In the genomic region with DNA sequence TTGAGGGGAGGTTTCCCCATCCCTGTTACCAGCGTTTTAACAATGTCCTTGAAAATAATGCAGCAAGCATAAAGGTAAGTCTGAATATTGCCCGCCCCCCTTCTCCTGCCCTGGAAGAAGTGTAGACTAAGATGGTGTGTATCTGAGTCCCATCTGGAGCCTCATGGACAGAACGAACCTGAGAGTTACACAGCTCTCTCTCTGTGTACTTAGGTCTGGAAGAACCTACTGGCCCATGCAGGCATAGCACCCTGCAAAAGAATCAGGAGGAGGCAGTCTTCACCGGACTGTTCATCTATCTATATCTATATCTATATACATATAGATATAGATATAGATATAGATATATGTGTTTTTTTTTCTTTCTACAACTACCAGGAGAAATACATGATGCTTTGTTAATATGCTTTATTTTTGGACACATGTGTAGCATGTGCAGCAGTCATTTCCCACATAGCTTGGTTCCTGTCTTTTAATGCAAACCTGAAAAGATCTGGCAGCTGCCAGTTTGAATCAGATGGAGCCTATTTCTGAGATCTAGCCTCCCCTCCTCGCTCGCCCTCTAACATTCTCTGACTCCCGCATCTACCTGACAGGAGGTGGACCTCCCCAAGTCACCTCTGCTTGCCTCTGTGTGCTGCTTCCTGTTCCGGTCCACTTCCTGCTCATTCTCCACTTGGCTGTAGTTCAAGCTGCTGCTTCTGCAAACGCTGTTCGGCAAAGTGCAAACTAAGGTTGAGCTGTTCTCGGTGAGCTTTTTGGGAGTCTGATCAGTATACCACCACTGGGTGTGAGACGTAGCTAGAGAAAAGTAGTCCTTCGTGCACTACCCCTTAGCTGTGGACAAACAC, we compare ENCODE assay signal across 8 mouse cellular contexts. TPM values are rescaled to one million over a fixed set of nuclear protein-coding genes. Genes with fewer than 3 reads are reported as not detected.
DNase-seq lines count a peak whose midpoint lies in the region; ATAC-seq and TF ChIP-seq lines count a peak whose summit lies in the region.

No protein-coding gene starts in this region.

- WGBS in spleen, adult 2 months = 19% methylated on average over 13 of the region's 13 CpGs
- WGBS in embryonic facial prominence, embryonic 14.5 days = 67% methylated on average over 13 of the region's 13 CpGs
- 67% methylated on average over 13 of the region's 13 CpGs for WGBS in stomach, embryonic 15.5 days

- TF ChIP-seq POLR2A in spleen, adult 2 months (IDR thresholded peaks at IDR 0.05; ENCODE audit: low read depth, low read length) = no peak

- H3K27me3 ChIP-seq in spleen, adult 2 months (ENCODE audit: control insufficient read depth, insufficient read depth, low read length) = no peaks in the 10 kb centered on the region
- H3K27me3 ChIP-seq in embryonic facial prominence, embryonic 14.5 days (replicated peaks; ENCODE audit: control insufficient read depth, insufficient read depth, low read length) = no peaks in the 10 kb centered on the region
- no peaks in the 10 kb centered on the region for H3K27me3 ChIP-seq in stomach, embryonic 15.5 days (replicated peaks)

- H3K4me1 ChIP-seq in spleen, adult 2 months (ENCODE audit: control insufficient read depth, insufficient read depth, insufficient read length) = peaks cover 6% of the 10 kb centered on the region; the same call in 1 of the 2 replicates
- H3K4me1 ChIP-seq in embryonic facial prominence, embryonic 14.5 days (ENCODE audit: control insufficient read depth, insufficient read depth, low read length) = peaks cover 10% of the 10 kb centered on the region
- H3K4me1 ChIP-seq in stomach, embryonic 15.5 days = peaks cover 13% of the 10 kb centered on the region

- TF ChIP-seq CTCF in spleen, adult 2 months (IDR thresholded peaks at IDR 0.05; ENCODE audit: extremely low read depth, insufficient read depth, insufficient read length, insufficient replicate concordance) = no peak; the same call in 1 of the 2 replicates

- peak; percentile 17 to 52 for DNase-seq in spleen, adult 2 months (ENCODE audit: low read depth in 1 of 2, low spot score in 2 of 2)
- DNase-seq in spleen, postnatal 4 days (ENCODE audit: low spot score in 2 of 2) = no peak
- DNase-seq in embryonic facial prominence, embryonic 14.5 days (ENCODE audit: low spot score) = no peak
- peak; percentile 42 for DNase-seq in kidney, adult 18-20 months
- peak; percentile 35 for DNase-seq in lung, postnatal 25 days (ENCODE audit: low spot score)
- no peak for DNase-seq in layer of hippocampus, postnatal 10 days (ENCODE audit: low spot score in 2 of 2)
- DNase-seq in gastrocnemius, postnatal 4 days (ENCODE audit: low spot score in 2 of 2) = no peak

- peaks cover 8% of the 10 kb centered on the region for H3K36me3 ChIP-seq in spleen, adult 2 months (ENCODE audit: control insufficient read depth, insufficient read depth, low read length)
- H3K36me3 ChIP-seq in embryonic facial prominence, embryonic 14.5 days (ENCODE audit: control insufficient read depth, insufficient read depth, low read length) = peaks cover 17% of the 10 kb centered on the region; the same call in 1 of the 2 replicates
- H3K36me3 ChIP-seq in stomach, embryonic 15.5 days = no peaks in the 10 kb centered on the region

- ATAC-seq in embryonic facial prominence, embryonic 14.5 days (ENCODE audit: low read depth) = no peak
- no peak for ATAC-seq in stomach, embryonic 15.5 days (ENCODE audit: insufficient read depth, low FRiP score, low read depth)

- H3K27ac ChIP-seq in spleen, adult 2 months (ENCODE audit: insufficient read depth, low read length) = no peak overlapping the region
- H3K27ac ChIP-seq in embryonic facial prominence, embryonic 14.5 days (replicated peaks; ENCODE audit: low read depth, low read length) = no peak overlapping the region
- no peak overlapping the region for H3K27ac ChIP-seq in stomach, embryonic 15.5 days

- H3K4me2 ChIP-seq in embryonic facial prominence, embryonic 14.5 days (ENCODE audit: low read depth, low read length) = peak overlapping the region; percentile 96
- peak overlapping the region; percentile 98 for H3K4me2 ChIP-seq in stomach, embryonic 15.5 days

- H3K9me3 ChIP-seq in embryonic facial prominence, embryonic 14.5 days (ENCODE audit: control insufficient read depth, low read length) = no peaks in the 10 kb centered on the region
- no peaks in the 10 kb centered on the region for H3K9me3 ChIP-seq in stomach, embryonic 15.5 days

- H3K9ac ChIP-seq in embryonic facial prominence, embryonic 14.5 days (ENCODE audit: low read depth, low read length) = 0 out of 2 replicates have a peak overlapping the region, but pooled peaks have one; percentile 6
- H3K9ac ChIP-seq in stomach, embryonic 15.5 days = no peak overlapping the region

- peak overlapping the region; percentile 17; the same call in 1 of the 2 replicates for H3K4me3 ChIP-seq in spleen, adult 2 months (ENCODE audit: extremely low read depth, insufficient read depth, insufficient read length)
- peak overlapping the region; percentile 80 for H3K4me3 ChIP-seq in embryonic facial prominence, embryonic 14.5 days (ENCODE audit: low read depth, low read length)
- peak overlapping the region; percentile 72 for H3K4me3 ChIP-seq in stomach, embryonic 15.5 days (replicated peaks)

RNA-seq across cellular contexts. Expression of gene Entpd6, which starts 1.5 kb away (rescaled TPM):
- polyA plus RNA-seq in spleen, adult 2 months (2012; rRNA removed) = 26.3 and 31.7 TPM in 2 replicates
- polyA plus RNA-seq in embryonic facial prominence, embryonic 14.5 days (2014; fragmentation: Nextera tagmentation; extraction: Ambion mirVana) = 27.8 and 31.2 TPM in 2 replicates
- polyA plus RNA-seq in stomach, embryonic 15.5 days (2015; fragmentation: Nextera tagmentation; extraction: Ambion mirVana) = 27.3 and 31.1 TPM in 2 replicates
- total RNA-seq in layer of hippocampus, postnatal 10 days (2021) = 10 to 100 TPM; 73.1 to 74.9 TPM
- total RNA-seq in gastrocnemius, postnatal 4 days (2021) = 10 to 100 TPM in 1 of 2 experiments, 1 to 10 TPM in 1; 9.9 to 10.0 TPM

RNA-seq across cellular contexts. Expression of gene Pygb, which starts 36.2 kb away (rescaled TPM):
- polyA plus RNA-seq in spleen, adult 2 months (2012; rRNA removed) = 25.7 and 28.9 TPM in 2 replicates
- 62.4 and 73.4 TPM in 2 replicates for polyA plus RNA-seq in embryonic facial prominence, embryonic 14.5 days (2014; fragmentation: Nextera tagmentation; extraction: Ambion mirVana)
- polyA plus RNA-seq in stomach, embryonic 15.5 days (2015; fragmentation: Nextera tagmentation; extraction: Ambion mirVana) = 97.5 and 99.4 TPM in 2 replicates
- total RNA-seq in layer of hippocampus, postnatal 10 days (2021) = 100 to 1,000 TPM; 190 to 196 TPM
- 10 to 100 TPM; 32.0 to 34.0 TPM for total RNA-seq in gastrocnemius, postnatal 4 days (2021)

Comparison
In these comparisons a context has a peak if more than half of its experiments do, and no peak if none do; other contexts are left out.
1. DNase-seq: peak in spleen, adult 2 months (2 of 2), kidney, adult 18-20 months (single experiment) and lung, postnatal 25 days (single experiment); none in spleen, postnatal 4 days (0 of 2), embryonic facial prominence, embryonic 14.5 days (single experiment), layer of hippocampus, postnatal 10 days (0 of 2) and gastrocnemius, postnatal 4 days (0 of 2).
2. H3K4me3 ChIP-seq: peak in every context shown above with its lines; median percentile 80 in embryonic facial prominence, embryonic 14.5 days; 72 in stomach, embryonic 15.5 days; 17 in spleen, adult 2 months.